ENCODE assay signal across 8 mouse cellular contexts in genomic region chr11:115359726-115360125, GRCm38 (mm10). TPM values are rescaled to one million over a fixed set of nuclear protein-coding genes. Genes with fewer than 3 reads are reported as not detected.
DNase-seq lines count a peak whose midpoint lies in the region; ATAC-seq and TF ChIP-seq lines count a peak whose summit lies in the region.

No protein-coding gene starts in this region.

- ATAC-seq in forebrain, embryonic 13.5 days: no peak
- no peak for ATAC-seq in forebrain, embryonic 11.5 days (replicated peaks; ENCODE audit: low FRiP score)
- ATAC-seq in midbrain, embryonic 12.5 days (ENCODE audit: low FRiP score, low read depth): no peak

- H3K27ac ChIP-seq in forebrain, embryonic 13.5 days: peak overlapping the region; percentile 4; the same call in 1 of the 2 replicates
- no peak overlapping the region for H3K27ac ChIP-seq in forebrain, embryonic 11.5 days (ENCODE audit: low read depth, low read length)
- no peak overlapping the region for H3K27ac ChIP-seq in spleen, adult 2 months (ENCODE audit: insufficient read depth, low read length)
- H3K27ac ChIP-seq in midbrain, embryonic 12.5 days (replicated peaks): peak overlapping the region; percentile 15; the same call in 1 of the 2 replicates

- TF ChIP-seq POLR2A in spleen, adult 2 months (IDR thresholded peaks at IDR 0.05; ENCODE audit: low read depth, low read length): no peak

- H3K4me2 ChIP-seq in forebrain, embryonic 13.5 days: no peak overlapping the region
- no peak overlapping the region for H3K4me2 ChIP-seq in forebrain, embryonic 11.5 days (ENCODE audit: low read depth, low read length, severe bottlenecking)
- no peak overlapping the region for H3K4me2 ChIP-seq in midbrain, embryonic 12.5 days (replicated peaks)

- H3K27me3 ChIP-seq in forebrain, embryonic 13.5 days: no peaks in the 10 kb centered on the region
- H3K27me3 ChIP-seq in forebrain, embryonic 11.5 days (ENCODE audit: control insufficient read depth, insufficient read depth, low read length): no peaks in the 10 kb centered on the region
- no peaks in the 10 kb centered on the region for H3K27me3 ChIP-seq in spleen, adult 2 months (ENCODE audit: control insufficient read depth, insufficient read depth, low read length)
- peaks cover 25% of the 10 kb centered on the region for H3K27me3 ChIP-seq in midbrain, embryonic 12.5 days

- 65% methylated on average over 6 of the region's 6 CpGs for WGBS in forebrain, embryonic 13.5 days
- 70% methylated on average over 6 of the region's 6 CpGs for WGBS in forebrain, embryonic 11.5 days
- 47% methylated on average over 6 of the region's 6 CpGs for WGBS in spleen, adult 2 months
- 72% methylated on average over 6 of the region's 6 CpGs for WGBS in midbrain, embryonic 12.5 days

- no peaks in the 10 kb centered on the region for H3K9me3 ChIP-seq in forebrain, embryonic 13.5 days (replicated peaks)
- no peaks in the 10 kb centered on the region for H3K9me3 ChIP-seq in forebrain, embryonic 11.5 days (ENCODE audit: control insufficient read depth, low read length)
- H3K9me3 ChIP-seq in midbrain, embryonic 12.5 days: no peaks in the 10 kb centered on the region

- TF ChIP-seq CTCF in spleen, adult 2 months (IDR thresholded peaks at IDR 0.05; ENCODE audit: extremely low read depth, insufficient read depth, insufficient read length, insufficient replicate concordance): 0 out of 2 replicates have a peak, but pooled peaks have one; percentile 10

- no peak for DNase-seq in forebrain, embryonic 11.5 days (ENCODE audit: low spot score)
- no peak for DNase-seq in spleen, adult 2 months (ENCODE audit: low read depth in 1 of 2, low spot score in 2 of 2)
- DNase-seq in spleen, postnatal 10 days (ENCODE audit: low spot score in 2 of 2): no peak
- DNase-seq in thymus, postnatal 4 days: peak; percentile 70
- DNase-seq in layer of hippocampus, postnatal 10 days (ENCODE audit: low spot score in 2 of 2): no peak
- DNase-seq in right cerebral cortex, postnatal 14 days: no peak

- peaks cover 17% of the 10 kb centered on the region; the same call in 1 of the 2 replicates for H3K36me3 ChIP-seq in forebrain, embryonic 13.5 days (ENCODE audit: poor library complexity, severe bottlenecking)
- H3K36me3 ChIP-seq in forebrain, embryonic 11.5 days (ENCODE audit: control insufficient read depth, insufficient read depth, low read length): no peaks in the 10 kb centered on the region
- H3K36me3 ChIP-seq in spleen, adult 2 months (ENCODE audit: control insufficient read depth, insufficient read depth, low read length): no peaks in the 10 kb centered on the region
- H3K36me3 ChIP-seq in midbrain, embryonic 12.5 days: peaks cover 15% of the 10 kb centered on the region

- 0 out of 2 replicates have a peak overlapping the region, but pooled peaks have one; percentile 19 for H3K9ac ChIP-seq in forebrain, embryonic 13.5 days
- no peak overlapping the region for H3K9ac ChIP-seq in forebrain, embryonic 11.5 days (ENCODE audit: low read length)
- no peak overlapping the region for H3K9ac ChIP-seq in midbrain, embryonic 12.5 days (replicated peaks)

- peaks cover 14% of the 10 kb centered on the region for H3K4me1 ChIP-seq in forebrain, embryonic 13.5 days
- H3K4me1 ChIP-seq in forebrain, embryonic 11.5 days (replicated peaks; ENCODE audit: control insufficient read depth, insufficient read depth, low read length): no peaks in the 10 kb centered on the region
- H3K4me1 ChIP-seq in spleen, adult 2 months (ENCODE audit: control insufficient read depth, insufficient read depth, insufficient read length): no peaks in the 10 kb centered on the region
- H3K4me1 ChIP-seq in midbrain, embryonic 12.5 days: peaks cover 12% of the 10 kb centered on the region

- H3K4me3 ChIP-seq in forebrain, embryonic 13.5 days: no peak overlapping the region
- no peak overlapping the region for H3K4me3 ChIP-seq in forebrain, embryonic 11.5 days (ENCODE audit: low read depth, low read length)
- H3K4me3 ChIP-seq in spleen, adult 2 months (ENCODE audit: extremely low read depth, insufficient read depth, insufficient read length): no peak overlapping the region
- no peak overlapping the region for H3K4me3 ChIP-seq in midbrain, embryonic 12.5 days

RNA-seq across cellular contexts. Expression of gene Hid1, which starts 7.8 kb away (rescaled TPM):
- 32.9 and 36.4 TPM in 2 replicates for polyA plus RNA-seq in forebrain, embryonic 13.5 days (2015; fragmentation: Nextera tagmentation; extraction: Ambion mirVana)
- 22.3 and 26.0 TPM in 2 replicates for polyA plus RNA-seq in forebrain, embryonic 11.5 days (2014; fragmentation: Nextera tagmentation; extraction: Ambion mirVana)
- polyA plus RNA-seq in spleen, adult 2 months (2012; rRNA removed): 17.9 and 18.3 TPM in 2 replicates
- polyA plus RNA-seq in midbrain, embryonic 12.5 days (2016; fragmentation: Nextera tagmentation; extraction: Ambion mirVana): 32.9 and 38.6 TPM in 2 replicates
- 10 to 100 TPM; 78.0 to 79.3 TPM for total RNA-seq in layer of hippocampus, postnatal 10 days (2021)

RNA-seq across cellular contexts. Expression of gene Cdr2l, which starts 22.0 kb away (rescaled TPM):
- polyA plus RNA-seq in forebrain, embryonic 13.5 days (2015; fragmentation: Nextera tagmentation; extraction: Ambion mirVana): 20.7 and 20.9 TPM in 2 replicates
- 29.0 and 29.7 TPM in 2 replicates for polyA plus RNA-seq in forebrain, embryonic 11.5 days (2014; fragmentation: Nextera tagmentation; extraction: Ambion mirVana)
- polyA plus RNA-seq in spleen, adult 2 months (2012; rRNA removed): 7.0 and 8.4 TPM in 2 replicates
- 32.4 and 36.6 TPM in 2 replicates for polyA plus RNA-seq in midbrain, embryonic 12.5 days (2016; fragmentation: Nextera tagmentation; extraction: Ambion mirVana)
- 10 to 100 TPM; 18.4 to 19.1 TPM for total RNA-seq in layer of hippocampus, postnatal 10 days (2021)

RNA-seq across cellular contexts. Expression of gene Otop3, which starts 25.2 kb away (rescaled TPM):
- polyA plus RNA-seq in forebrain, embryonic 13.5 days (2015; fragmentation: Nextera tagmentation; extraction: Ambion mirVana): 0.14 TPM in 1 of 2 replicates, not detected in the other
- polyA plus RNA-seq in forebrain, embryonic 11.5 days (2014; fragmentation: Nextera tagmentation; extraction: Ambion mirVana): not detected in 2 replicates
- not detected in 2 replicates for polyA plus RNA-seq in spleen, adult 2 months (2012; rRNA removed)
- polyA plus RNA-seq in midbrain, embryonic 12.5 days (2016; fragmentation: Nextera tagmentation; extraction: Ambion mirVana): 0.28 and 0.43 TPM in 2 replicates
- under 1 TPM; 0.45 to 0.53 TPM for total RNA-seq in layer of hippocampus, postnatal 10 days (2021)

RNA-seq across cellular contexts. Expression of gene Ush1g, which starts 37.9 kb away (rescaled TPM):
- not detected in 2 replicates for polyA plus RNA-seq in forebrain, embryonic 13.5 days (2015; fragmentation: Nextera tagmentation; extraction: Ambion mirVana)
- polyA plus RNA-seq in forebrain, embryonic 11.5 days (2014; fragmentation: Nextera tagmentation; extraction: Ambion mirVana): not detected in 2 replicates
- polyA plus RNA-seq in spleen, adult 2 months (2012; rRNA removed): 2.0 TPM in 2 replicates
- polyA plus RNA-seq in midbrain, embryonic 12.5 days (2016; fragmentation: Nextera tagmentation; extraction: Ambion mirVana): 0.05 TPM in 1 of 2 replicates, not detected in the other
- total RNA-seq in layer of hippocampus, postnatal 10 days (2021): under 1 TPM; 0.14 to 0.16 TPM

RNA-seq across cellular contexts. Expression of gene Mrpl58, which starts 43.8 kb away (rescaled TPM):
- polyA plus RNA-seq in forebrain, embryonic 13.5 days (2015; fragmentation: Nextera tagmentation; extraction: Ambion mirVana): 246 and 248 TPM in 2 replicates
- 253 and 265 TPM in 2 replicates for polyA plus RNA-seq in forebrain, embryonic 11.5 days (2014; fragmentation: Nextera tagmentation; extraction: Ambion mirVana)
- polyA plus RNA-seq in spleen, adult 2 months (2012; rRNA removed): 42.8 and 48.3 TPM in 2 replicates
- polyA plus RNA-seq in midbrain, embryonic 12.5 days (2016; fragmentation: Nextera tagmentation; extraction: Ambion mirVana): 234 and 265 TPM in 2 replicates
- total RNA-seq in layer of hippocampus, postnatal 10 days (2021): 10 to 100 TPM; 86.3 to 96.3 TPM

Comparison
In these comparisons a context has a peak if more than half of its experiments do, and no peak if none do; other contexts are left out.
1. H3K27ac ChIP-seq: peak in forebrain, embryonic 13.5 days (single experiment) and midbrain, embryonic 12.5 days (single experiment); none in forebrain, embryonic 11.5 days (single experiment) and spleen, adult 2 months (single experiment).